Mouse (Mus musculus) kidney, postnatal 36 days (tissue): ENCODE measurements around the gene Nlgn1.

Experiments
- DNase-seq, 2 experiments: peaks; one replicate each; pipeline ENCODE4 v3.0.0; 2021 to 2022; ENCODE audit warnings: mixed read lengths in 2 of 2

Gene Nlgn1

GRCm38 (mm10) chr3:26332400-26333238, at the start of gene Nlgn1:
TSS of gene Nlgn1 (minus strand) at chr3:26332460.
- DNase-seq = no peak

- no peak for DNase-seq
Measured at GRCm38 (mm10) chr3:26378272-26378671, 46.0 kb upstream of the Nlgn1 start.

- peak; percentile 9 to 13 for DNase-seq
Measured at GRCm38 (mm10) chr3:26355082-26355481, 22.8 kb upstream of the Nlgn1 start.

- peak in 1 of 2 experiments; percentile 10 for DNase-seq
Measured at GRCm38 (mm10) chr3:26354483-26355030, 22.3 kb upstream of the Nlgn1 start.

GRCm38 (mm10) chr3:26337495-26337894, 5.2 kb upstream of the Nlgn1 start:
- no peak for DNase-seq

GRCm38 (mm10) chr3:26333239-26333811, 1.1 kb upstream of the Nlgn1 start:
- no peak for DNase-seq

GRCm38 (mm10) chr3:26331177-26332061, 841 bp downstream of the Nlgn1 start:
- DNase-seq = peak in 1 of 2 experiments; percentile 11

GRCm38 (mm10) chr3:26330863-26331176, 1.4 kb downstream of the Nlgn1 start:
- no peak for DNase-seq

GRCm38 (mm10) chr3:26330019-26330418, 2.2 kb downstream of the Nlgn1 start:
- no peak for DNase-seq

GRCm38 (mm10) chr3:26324510-26324909, 7.8 kb downstream of the Nlgn1 start:
- DNase-seq = no peak

- DNase-seq = no peak
Measured at GRCm38 (mm10) chr3:26317397-26317796, 14.9 kb downstream of the Nlgn1 start.

- no peak for DNase-seq
Measured at GRCm38 (mm10) chr3:26297869-26298268, 34.4 kb downstream of the Nlgn1 start.

- DNase-seq = no peak
Measured at GRCm38 (mm10) chr3:26270894-26271795, 61.1 kb downstream of the Nlgn1 start.

GRCm38 (mm10) chr3:26246564-26246963, 85.7 kb downstream of the Nlgn1 start:
- no peak for DNase-seq

- DNase-seq = no peak
Measured at GRCm38 (mm10) chr3:26243274-26243673, 89.0 kb downstream of the Nlgn1 start.

GRCm38 (mm10) chr3:26230006-26230405, 102.3 kb downstream of the Nlgn1 start:
- DNase-seq = no peak

- peak; percentile 14 to 45 for DNase-seq
Measured at GRCm38 (mm10) chr3:26228827-26229226, 103.4 kb downstream of the Nlgn1 start.

GRCm38 (mm10) chr3:26228172-26228781, 104.0 kb downstream of the Nlgn1 start:
- peak in 1 of 2 experiments; percentile 0 for DNase-seq

GRCm38 (mm10) chr3:26223500-26223899, 108.8 kb downstream of the Nlgn1 start:
- DNase-seq = no peak

- peak in 1 of 2 experiments; percentile 3 for DNase-seq
Measured at GRCm38 (mm10) chr3:26216231-26216630, 116.0 kb downstream of the Nlgn1 start.

GRCm38 (mm10) chr3:26202702-26203101, 129.6 kb downstream of the Nlgn1 start:
- DNase-seq = no peak
